22 mouse cellular contexts compared by ENCODE assay signal in the genomic region with DNA sequence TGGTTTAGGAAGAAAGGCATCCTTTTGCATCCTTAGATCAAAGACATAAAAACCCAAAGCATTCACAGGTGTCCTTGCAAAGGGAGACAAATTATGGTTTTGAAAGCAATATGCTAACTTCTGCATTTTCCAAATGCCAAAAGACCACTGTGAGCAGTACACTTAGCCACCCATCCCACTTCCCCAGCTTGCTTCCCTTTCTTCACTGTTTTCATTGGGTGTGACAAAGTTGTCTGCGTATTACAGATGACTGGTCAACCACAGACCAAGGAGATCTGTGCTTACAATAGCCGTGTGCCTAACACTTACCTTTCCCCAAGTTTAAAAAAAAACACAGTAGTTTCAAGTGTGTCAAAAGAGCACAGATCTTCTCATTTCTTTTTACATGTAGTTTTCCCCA. TPM values are rescaled to one million over a fixed set of nuclear protein-coding genes. Genes with fewer than 3 reads are reported as not detected.
A peak's percentile ranks its signal among the peaks of the same experiment; 100 is the strongest.
DNase-seq lines count a peak whose midpoint lies in the region; ATAC-seq and TF ChIP-seq lines count a peak whose summit lies in the region.
"Had no signal": no experiment of that assay in that cellular context is flagged by ENCODE, and none has a peak within 500 bp of the region (broad histone marks: within the 10 kb centered on the region; RNA-seq: fewer than 3 reads in every experiment).

No protein-coding gene starts in this region.

- no peaks in the 10 kb centered on the region for H3K27me3 ChIP-seq in liver, adult 2 months (ENCODE audit: control insufficient read depth, insufficient read depth, low read length)
- no peaks in the 10 kb centered on the region for H3K27me3 ChIP-seq in liver, embryonic 12.5 days (replicated peaks)
- H3K27me3 ChIP-seq in CH12.LX (replicated peaks), result no peaks in the 10 kb centered on the region
- no peaks in the 10 kb centered on the region for H3K27me3 ChIP-seq in forebrain, embryonic 10.5 days (ENCODE audit: poor library complexity, severe bottlenecking)
- H3K27me3 ChIP-seq: embryonic facial prominence, embryonic 15.5 days; forebrain, embryonic 12.5 days; lung, embryonic 15.5 days had no signal

- H3K79me2 ChIP-seq in liver, adult 2 months (ENCODE audit: control insufficient read depth, insufficient read depth, low read length), result no peaks in the 10 kb centered on the region
- H3K79me2 ChIP-seq in CH12.LX (replicated peaks; ENCODE audit: control insufficient read depth, extremely low read depth, insufficient read depth, poor library complexity, severe bottlenecking), result no peaks in the 10 kb centered on the region

- peak; percentile 87 for TF ChIP-seq EP300 in CH12.LX (IDR thresholded peaks at IDR 0.05; ENCODE audit: low read length)

- no peak for TF ChIP-seq RAD21 in CH12.LX (IDR thresholded peaks at IDR 0.05; ENCODE audit: low read depth, low read length)

- peak; percentile 19 for DNase-seq in liver, adult 2 months (ENCODE audit: extremely low read depth, low read depth, low spot score)
- DNase-seq in 416B (ENCODE audit: low read depth) (peak; percentile 77), CH12.LX (ENCODE audit: extremely low read depth) (peak; percentile 76)
- DNase-seq in adrenal gland, adult 8-10 months, result no peak
- no peak for DNase-seq in thymus, postnatal 0 days (ENCODE audit: low spot score)
- no peak for DNase-seq in forebrain, embryonic 10.5 days (ENCODE audit: extremely low spot score, low spot score)
- DNase-seq: adrenal gland, postnatal 25 days; cerebellum, adult 11 months; cerebellum, postnatal 25 days; gastrocnemius, postnatal 10 days; kidney, adult 18-20 months; kidney, postnatal 14 days; thymus, postnatal 4 days had no signal

- no peak for ATAC-seq in liver, embryonic 12.5 days
- peak; percentile 95 for ATAC-seq in megakaryocyte progenitor cell, adult 5-6 weeks (replicated peaks; ENCODE audit: poor library complexity)
- ATAC-seq: hindbrain, postnatal 0 days; midbrain, embryonic 16.5 days had no signal

- no peak for TF ChIP-seq POLR2A in liver, adult 2 months (IDR thresholded peaks at IDR 0.05; ENCODE audit: extremely low read depth, insufficient read depth, low read length)
- TF ChIP-seq POLR2A in CH12.LX (IDR thresholded peaks at IDR 0.05; ENCODE audit: low read depth, low read length), result no peak

- dilution Hi-C loops in CH12.LX (cut with MboI; ENCODE audit: extremely low pct_ligation_motif_present, extremely low pct_unique_long_range_greater_than_20kb, low sequenced_read_pairs), result no loop called here

- no peak overlapping the region for H3K4me3 ChIP-seq in liver, adult 2 months (ENCODE audit: insufficient read depth, low read depth, low read length)
- H3K4me3 ChIP-seq in liver, embryonic 12.5 days, result no peak overlapping the region
- no peak overlapping the region for H3K4me3 ChIP-seq in CH12.LX (replicated peaks in 1 of 3; ENCODE audit: low read depth in 2 of 3, low read length in 2 of 3, poor library complexity in 1 of 3)
- H3K4me3 ChIP-seq in forebrain, embryonic 10.5 days, result no peak overlapping the region
- H3K4me3 ChIP-seq: embryonic facial prominence, embryonic 15.5 days; forebrain, embryonic 12.5 days; layer of hippocampus, adult 2 months; lung, embryonic 15.5 days had no signal

- H3K9me3 ChIP-seq in liver, embryonic 12.5 days (replicated peaks), result no peaks in the 10 kb centered on the region
- H3K9me3 ChIP-seq in CH12.LX (replicated peaks; ENCODE audit: low read length), result no peaks in the 10 kb centered on the region
- no peaks in the 10 kb centered on the region for H3K9me3 ChIP-seq in forebrain, embryonic 10.5 days
- H3K9me3 ChIP-seq: embryonic facial prominence, embryonic 15.5 days; forebrain, embryonic 12.5 days; lung, embryonic 15.5 days had no signal

- no peaks in the 10 kb centered on the region for H3K4me1 ChIP-seq in liver, adult 2 months (ENCODE audit: control insufficient read depth, insufficient read depth, low read length)
- H3K4me1 ChIP-seq in liver, embryonic 12.5 days, result no peaks in the 10 kb centered on the region
- peaks cover 16 to 58% of the 10 kb centered on the region in 2 experiments for H3K4me1 ChIP-seq in CH12.LX (ENCODE audit: control insufficient read depth in 1 of 2, insufficient read depth in 2 of 2)
- H3K4me1 ChIP-seq in forebrain, embryonic 10.5 days, result no peaks in the 10 kb centered on the region
- H3K4me1 ChIP-seq: embryonic facial prominence, embryonic 15.5 days; forebrain, embryonic 12.5 days; lung, embryonic 15.5 days had no signal

- no peak overlapping the region for H3K27ac ChIP-seq in liver, adult 2 months (replicated peaks; ENCODE audit: insufficient read depth, low read depth, low read length)
- H3K27ac ChIP-seq in liver, embryonic 12.5 days, result no peak overlapping the region
- H3K27ac ChIP-seq in CH12.LX (ENCODE audit: insufficient read depth, low read depth), result peak overlapping the region; percentile 36; the same call in 1 of the 2 replicates
- H3K27ac ChIP-seq in forebrain, embryonic 10.5 days, result no peak overlapping the region
- H3K27ac ChIP-seq: embryonic facial prominence, embryonic 15.5 days; forebrain, embryonic 12.5 days; hindbrain, postnatal 0 days; layer of hippocampus, adult 2 months; lung, embryonic 15.5 days had no signal

- no peak for TF ChIP-seq CTCF in liver, adult 2 months (IDR thresholded peaks at IDR 0.05; ENCODE audit: low read depth, low read length)
- no peak for TF ChIP-seq CTCF in CH12.LX (conservative IDR thresholded peaks at IDR 0.05 in 1 of 2, IDR thresholded peaks at IDR 0.05 in 1 of 2; ENCODE audit: low read depth in 2 of 2, low read length in 2 of 2)

- 81% methylated on average over 2 of the region's 2 CpGs for WGBS in liver, adult 2 months
- WGBS in liver, embryonic 12.5 days (ENCODE audit: insufficient replicate concordance), result 36% methylated on average over 2 of the region's 2 CpGs
- 92% methylated on average over 2 of the region's 2 CpGs for WGBS in forebrain, embryonic 10.5 days

- H3K4me2 ChIP-seq in liver, embryonic 12.5 days, result no peak overlapping the region
- H3K4me2 ChIP-seq in CH12.LX (ENCODE audit: insufficient read depth, low read depth, poor library complexity, severe bottlenecking), result peak overlapping the region; percentile 75; the same call in 1 of the 2 replicates
- H3K4me2 ChIP-seq: embryonic facial prominence, embryonic 15.5 days; forebrain, embryonic 12.5 days; heart, embryonic 11.5 days; lung, embryonic 15.5 days had no signal

- H3K36me3 ChIP-seq in liver, adult 2 months (ENCODE audit: control insufficient read depth, insufficient read depth, low read length), result no peaks in the 10 kb centered on the region
- no peaks in the 10 kb centered on the region for H3K36me3 ChIP-seq in liver, embryonic 12.5 days
- no peaks in the 10 kb centered on the region for H3K36me3 ChIP-seq in CH12.LX (replicated peaks in 1 of 2; ENCODE audit: control insufficient read depth in 1 of 2, insufficient read depth in 1 of 2, low read length in 1 of 2)
- no peaks in the 10 kb centered on the region for H3K36me3 ChIP-seq in forebrain, embryonic 10.5 days (replicated peaks)
- H3K36me3 ChIP-seq: embryonic facial prominence, embryonic 15.5 days; forebrain, embryonic 12.5 days; lung, embryonic 15.5 days had no signal

- in situ Hi-C loops in CH12.LX (cut with MboI; ENCODE audit: low pct_ligation_motif_present, low pct_unique_long_range_greater_than_20kb, low sequenced_read_pairs), result loop anchor here (5.0 to 25.0 kb wide), 3 partner anchors 104 to 279 kb away; a partner anchor contains a TSS

- H3K9ac ChIP-seq in liver, adult 2 months (ENCODE audit: low read depth, low read length), result no peak overlapping the region
- H3K9ac ChIP-seq in liver, embryonic 12.5 days, result no peak overlapping the region
- H3K9ac ChIP-seq in CH12.LX (ENCODE audit: insufficient read depth, low read depth), result no peak overlapping the region
- H3K9ac ChIP-seq: embryonic facial prominence, embryonic 15.5 days; forebrain, embryonic 12.5 days; lung, embryonic 15.5 days had no signal

TF ChIP-seq in CH12.LX, 34 proteins besides CTCF, POLR2A, EP300 and RAD21 (continues in another document):
- TF ChIP-seq USF1 (IDR thresholded peaks at IDR 0.05; ENCODE audit: low read depth, low read length) (no peak), MAFK (IDR thresholded peaks at IDR 0.05; ENCODE audit: insufficient replicate concordance, low read length) (peak; percentile 54; the same call in 1 of the 2 replicates), BHLHE40 (IDR thresholded peaks at IDR 0.05; ENCODE audit: low read depth, low read length) (peak; percentile 67), ZC3H11A (IDR thresholded peaks at IDR 0.05; ENCODE audit: low read depth, low read length) (no peak), CHD2 (IDR thresholded peaks at IDR 0.05; ENCODE audit: low read length) (peak; percentile 56), PAX5 (IDR thresholded peaks at IDR 0.05; ENCODE audit: low read length) (no peak), TCF12 (IDR thresholded peaks at IDR 0.05; ENCODE audit: low read depth, low read length) (peak; percentile 55; the same call in 1 of the 2 replicates), MEF2A (IDR thresholded peaks at IDR 0.05; ENCODE audit: borderline replicate concordance, low read depth, low read length) (peak; percentile 79), USF2 (conservative IDR thresholded peaks at IDR 0.05; ENCODE audit: low read depth, low read length) (no peak), IRF4 (IDR thresholded peaks at IDR 0.05; ENCODE audit: low read depth, low read length) (peak; percentile 69), CHD1 (IDR thresholded peaks at IDR 0.05; ENCODE audit: low read depth, low read length) (no peak), E2F4 (IDR thresholded peaks at IDR 0.05; ENCODE audit: insufficient replicate concordance, low read depth, low read length) (0 out of 2 replicates have a peak, but pooled peaks have one; percentile 48), ZNF384 (IDR thresholded peaks at IDR 0.05; ENCODE audit: low read depth, low read length) (peak; percentile 80), JUN (IDR thresholded peaks at IDR 0.05; ENCODE audit: insufficient read depth, low read depth, low read length) (0 out of 2 replicates have a peak, but pooled peaks have one; percentile 16), ETS1 (conservative IDR thresholded peaks at IDR 0.05; ENCODE audit: low read depth, low read length) (peak; percentile 53), UBTF (IDR thresholded peaks at IDR 0.05; ENCODE audit: low read depth, low read length) (no peak)

RNA-seq across cellular contexts. Expression of a gene that starts 11.7 kb away (rescaled TPM):
- total RNA-seq in liver, adult 2 months (2014; rRNA removed), result 1.7 and 4.1 TPM in 2 replicates
- polyA plus RNA-seq in liver, adult 2 months (2012; rRNA removed), result 0.91 and 0.92 TPM in 2 replicates
- 1.9 and 2.2 TPM in 2 replicates for polyA plus RNA-seq in liver, embryonic 12.5 days (2016; fragmentation: Nextera tagmentation; extraction: Ambion mirVana)
- 61.3 TPM in 2 replicates for total RNA-seq in CH12.LX (2012; rRNA removed)
- 55.9 and 73.4 TPM in 2 replicates for total RNA-seq in CH12.LX (2014; rRNA removed)
- polyA plus RNA-seq in CH12.LX (2012; ENCODE audit: insufficient read length, low read depth), result 40.2 and 43.1 TPM in 2 replicates
- 14.7 and 26.8 TPM in 2 replicates for total RNA-seq in megakaryocyte progenitor cell, adult 5-6 weeks (2015)
- total RNA-seq in megakaryocyte progenitor cell, adult 5-6 weeks (2017), result 34.1 and 46.1 TPM in 2 replicates
- 10 to 100 TPM; 15.7 to 22.5 (median 20.4) TPM for total RNA-seq in adrenal gland, adult 8-10 months (2022)
- polyA plus RNA-seq in thymus, postnatal 0 days (2015; fragmentation: Nextera tagmentation; extraction: Ambion mirVana), result 117 and 125 TPM in 2 replicates
- polyA plus RNA-seq in forebrain, embryonic 10.5 days (2016; fragmentation: Nextera tagmentation; extraction: Ambion mirVana), result 0.17 and 0.21 TPM in 2 replicates
- total RNA-seq: hindbrain, postnatal 0 days had no signal

Comparison
In these comparisons a context has a peak if more than half of its experiments do, and no peak if none do; other contexts are left out.
1. DNase-seq: peak in liver, adult 2 months (single experiment), 416B (single experiment) and CH12.LX (single experiment); none in adrenal gland, adult 8-10 months (single experiment), thymus, postnatal 0 days (single experiment) and forebrain, embryonic 10.5 days (single experiment).
2. RNA of a gene that starts 11.7 kb away (polyA plus RNA-seq): 117 to 125 TPM in thymus, postnatal 0 days and 40.2 to 43.1 TPM in CH12.LX; 1.9 to 2.2 TPM in liver, embryonic 12.5 days, 0.91 to 0.92 TPM in liver, adult 2 months and 0.17 to 0.21 TPM in forebrain, embryonic 10.5 days; every median in the first group is over 10 times any median in the second.